Mouse (Mus musculus): ENCODE measurements around the gene Cpd.

Cpd gene

DNA sequence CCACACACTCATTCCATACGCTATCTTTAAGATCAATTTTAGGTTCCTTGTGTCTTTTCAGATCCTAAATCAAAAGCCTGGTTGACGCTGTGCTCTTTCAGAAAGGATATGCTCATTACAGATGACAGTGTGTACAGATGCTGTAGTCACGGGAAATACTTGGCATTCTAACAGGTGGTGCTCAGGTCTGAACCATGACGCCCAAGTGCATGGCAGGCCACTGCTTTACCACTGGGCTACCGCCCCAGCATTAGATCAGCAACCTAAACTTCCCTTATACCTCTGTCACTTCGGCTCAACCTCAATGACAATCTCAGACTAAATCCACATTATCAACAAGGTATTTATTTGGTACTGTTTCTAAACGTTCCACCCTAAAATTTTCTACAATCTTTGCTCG lies 71.3 kb downstream of the Cpd start:
- no peak for DNase-seq (ENCODE audit: low spot score)

- DNase-seq (ENCODE audit: low spot score), result no peak
These were observed 73.0 kb downstream of the Cpd start for GRCm38 (mm10) chr11:76773811-76774210.

GRCm38 (mm10) chr11:76770566-76770965 lies 76.3 kb downstream of the Cpd start:
- no peak for DNase-seq (ENCODE audit: low spot score)

- no peak for DNase-seq (ENCODE audit: low spot score)
These were observed 83.1 kb downstream of the Cpd start for GRCm38 (mm10) chr11:76763741-76764122.

DNA sequence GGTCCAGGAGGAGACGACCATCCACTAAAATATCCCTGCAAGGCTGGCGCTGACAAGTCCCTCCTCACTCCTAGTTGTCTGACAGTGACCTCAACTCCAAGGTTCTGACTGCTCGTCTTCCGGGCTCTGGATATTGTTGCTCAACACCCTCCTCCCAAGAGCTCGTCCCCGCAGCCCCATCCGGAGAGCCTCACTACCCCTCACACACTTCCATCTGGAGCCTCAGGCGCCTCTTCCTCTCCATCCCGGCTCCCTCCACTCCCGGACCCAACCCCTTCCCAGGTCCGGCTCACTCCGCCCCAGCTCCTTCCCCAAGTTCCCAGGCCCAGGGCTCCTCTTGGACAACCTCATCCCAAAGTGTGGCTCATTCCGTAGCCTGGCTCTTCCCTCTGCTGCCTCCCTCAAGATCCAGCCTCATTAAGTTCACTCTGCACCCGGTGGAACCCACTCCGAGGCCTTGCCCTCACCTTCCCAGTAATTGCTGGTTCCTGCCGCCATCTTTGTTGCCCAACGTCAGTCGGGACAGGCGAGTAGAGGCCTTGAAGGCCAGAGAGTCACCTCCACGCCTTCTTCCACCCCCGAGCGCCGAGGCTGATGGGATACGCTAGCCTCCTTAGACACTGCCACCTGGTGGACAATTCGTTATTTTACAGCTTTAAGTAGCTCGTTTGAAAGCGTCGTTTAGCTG lies 83.6 kb downstream of the Cpd start, which contains the start of gene Gosr1:
Gene Gosr1 (minus strand): TSS at position 527 of the 688 bp plus-strand sequence.
- DNase-seq (ENCODE audit: low spot score), result peak; percentile 81

GRCm38 (mm10) chr11:76752276-76752675 lies 94.5 kb downstream of the Cpd start:
- DNase-seq (ENCODE audit: low spot score), result no peak

DNA sequence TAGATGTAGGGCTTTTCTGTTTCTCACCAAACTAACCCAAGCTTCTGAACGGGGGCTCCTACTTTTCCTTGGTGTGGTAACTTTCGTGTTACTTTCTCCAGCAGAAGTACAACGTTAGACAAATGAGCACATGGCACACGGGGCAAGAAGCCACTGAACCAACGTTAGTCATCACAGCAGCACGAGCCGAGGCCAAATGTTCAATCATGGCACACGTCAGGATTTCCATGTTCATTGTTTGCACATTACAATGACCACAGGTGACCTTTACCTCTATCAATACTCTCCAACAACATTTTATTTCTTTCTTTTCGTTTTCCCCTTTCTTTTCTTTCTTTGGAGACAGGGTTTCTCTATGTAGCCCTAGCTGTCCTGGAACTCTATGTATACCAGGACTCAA lies 98.0 kb downstream of the Cpd start:
- no peak for DNase-seq (ENCODE audit: low spot score)

DNA sequence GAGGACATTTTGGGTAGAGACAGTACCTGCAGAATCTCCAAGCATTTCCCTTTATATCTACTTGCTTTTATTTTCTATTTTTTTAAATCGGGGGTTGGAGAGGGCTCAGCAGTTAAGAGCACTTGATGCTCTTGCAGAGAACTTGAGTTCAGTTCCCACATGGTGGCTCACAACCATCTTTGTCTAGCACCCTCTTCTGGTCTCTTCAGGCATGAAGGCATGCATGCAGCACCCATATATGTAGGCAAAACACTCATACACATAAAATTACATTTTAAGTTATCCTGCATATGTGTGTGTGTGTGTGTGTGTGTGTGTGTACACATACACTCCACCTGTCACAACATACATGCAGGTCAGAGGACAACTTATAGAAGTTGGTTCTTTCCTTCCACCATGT lies 100.9 kb downstream of the Cpd start:
- no peak for DNase-seq (ENCODE audit: low spot score)

- DNase-seq (ENCODE audit: low spot score), result no peak
These were observed 102.3 kb downstream of the Cpd start for GRCm38 (mm10) chr11:76744550-76744949.

- DNase-seq (ENCODE audit: low spot score), result no peak
These were observed 104.3 kb downstream of the Cpd start for GRCm38 (mm10) chr11:76742511-76742910.

DNA sequence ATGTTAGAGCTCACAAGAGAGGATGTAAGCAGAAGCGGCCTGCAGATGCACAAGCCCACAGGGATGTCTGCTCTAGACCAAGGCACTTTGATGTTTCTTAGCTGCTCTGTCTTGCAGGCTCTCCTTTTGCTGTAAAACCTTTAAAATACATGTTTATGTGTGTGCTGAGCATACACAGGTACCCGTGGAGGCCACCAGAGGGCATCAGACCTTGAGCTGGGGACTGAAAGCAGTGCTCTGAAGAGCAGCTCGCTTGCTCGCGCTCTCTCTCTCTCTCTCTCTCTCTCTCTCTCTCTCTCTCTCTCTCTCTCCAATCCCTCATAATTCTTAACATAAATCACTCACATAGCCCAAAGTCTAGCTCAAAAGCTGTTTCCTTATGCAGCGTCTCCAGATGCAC lies 107.7 kb downstream of the Cpd start:
- DNase-seq (ENCODE audit: low spot score), result no peak

GRCm38 (mm10) chr11:76735753-76736324 lies 111.0 kb downstream of the Cpd start:
- DNase-seq (ENCODE audit: low spot score), result no peak

GRCm38 (mm10) chr11:76734560-76734959 lies 112.3 kb downstream of the Cpd start:
- DNase-seq (ENCODE audit: low spot score), result no peak

DNA sequence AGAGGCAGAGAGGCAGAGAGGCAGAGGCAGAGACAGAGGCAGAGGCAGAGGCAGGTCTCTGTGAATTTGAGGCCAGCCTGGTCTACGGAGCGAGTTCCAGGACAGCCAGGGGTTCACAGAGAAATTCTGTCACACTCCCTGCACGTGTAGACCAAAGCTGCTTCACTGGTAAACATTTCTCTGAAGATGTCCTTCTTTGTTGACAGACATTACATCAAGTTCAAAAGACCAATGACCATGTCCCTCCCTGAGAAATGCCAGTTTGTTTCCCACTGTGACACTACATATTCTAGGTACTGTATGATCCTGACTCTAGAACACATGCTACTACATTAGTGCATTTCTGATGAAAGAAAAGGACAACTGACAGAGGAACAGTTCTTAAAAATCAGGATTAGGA lies 116.2 kb downstream of the Cpd start:
- no peak for DNase-seq (ENCODE audit: low spot score)
